Mouse (Mus musculus) hindbrain, embryonic 16.5 days (tissue): ENCODE measurements at regions not wholly inside any gene's neighbourhood (a gene's known extent, or its start where the extent isn't known, plus 50 kb on each side); places are given as distances from the start of the nearest gene placed in this dataset.

Experiments used
- ATAC-seq: fragments of 200-750 bp; cut with Nextera tagmentation; 2 replicates; pipeline ENCODE4 v1.8.0; 2017; ENCODE audit warnings: moderate TSS enrichment, moderate library complexity
- H3K27ac ChIP-seq: fragments of 300-500 bp; sonication (generic); 2 replicates; pipeline ENCODE4 v1.5.1; 2014; ENCODE audit warnings: low read depth, mild to moderate bottlenecking, control low read depth, low read length, moderate library complexity
- H3K27me3 ChIP-seq: fragments of 300-500 bp; sonication (generic); replicated peaks from 2 replicates; pipeline ENCODE4 v1.6.1; 2014; ENCODE audit warnings: low read length; ENCODE audit not compliant: control insufficient read depth, insufficient read depth
- H3K36me3 ChIP-seq: fragments of 300-500 bp; sonication (generic); 2 replicates; pipeline ENCODE4 v1.6.1; 2014; ENCODE audit warnings: mild to moderate bottlenecking, low read length, moderate library complexity, mixed read lengths; ENCODE audit not compliant: control insufficient read depth, insufficient read depth
- H3K4me1 ChIP-seq: fragments of 300-500 bp; sonication (generic); 2 replicates; pipeline ENCODE4 v1.6.1; 2014; ENCODE audit warnings: low read depth, low read length; ENCODE audit not compliant: control insufficient read depth, insufficient read depth
- H3K4me2 ChIP-seq: fragments of 300-500 bp; sonication (generic); 2 replicates; pipeline ENCODE4 v1.6.1; 2014; ENCODE audit warnings: mild to moderate bottlenecking, low read length, control low read depth, moderate library complexity
- H3K4me3 ChIP-seq: fragments of 300-500 bp; sonication (generic); 2 replicates; pipeline ENCODE4 v1.5.1; 2014; ENCODE audit warnings: mild to moderate bottlenecking, low read length, control low read depth, moderate library complexity
- H3K9ac ChIP-seq: fragments of 300-500 bp; sonication (generic); 2 replicates; pipeline ENCODE4 v1.6.1; 2014; ENCODE audit warnings: low read depth, mild to moderate bottlenecking, control low read depth, low read length, moderate library complexity
- H3K9me3 ChIP-seq: fragments of 300-500 bp; sonication (generic); 2 replicates; pipeline ENCODE4 v1.6.1; 2014; ENCODE audit warnings: mild to moderate bottlenecking, low read length, moderate library complexity; ENCODE audit not compliant: control insufficient read depth
- WGBS: fragments of 180-500 bp; shearing (Covaris S2); extraction: QIAGEN DNeasy Blood & Tissue Kit; methylation state at CpG from one replicate; pipeline ENCODE4 v1.1.7; 2014; 5-methylcytosine and 5-hydroxymethylcytosine counted together

DNA sequence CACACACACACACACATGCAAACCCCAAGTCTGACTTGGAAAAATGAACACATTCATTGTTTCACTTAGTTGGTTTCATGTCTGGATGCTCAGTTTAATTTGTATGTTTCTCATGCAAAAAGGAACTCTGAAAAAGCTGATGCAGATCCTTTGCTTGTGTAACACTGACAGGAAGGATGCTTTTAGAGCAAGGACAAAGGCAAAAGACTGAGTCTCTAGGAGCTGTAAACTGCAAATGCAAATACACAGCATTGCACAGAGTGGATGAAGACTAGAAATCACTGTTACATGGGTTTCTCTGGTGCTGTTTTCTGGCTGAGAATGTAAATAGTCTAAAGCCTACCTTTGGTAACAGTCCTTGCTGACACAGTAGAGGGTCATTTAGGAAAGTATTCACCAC lies 748.3 kb downstream of the Mettl4 start:
- Histone ChIP-seq H3K9ac (no peak overlapping the region), H3K9me3 (no peaks in the 10 kb centered on the region), H3K36me3 (no peaks in the 10 kb centered on the region), H3K4me3 (no peak overlapping the region), H3K4me2 (no peak overlapping the region), H3K4me1 (no peaks in the 10 kb centered on the region), H3K27ac (no peak overlapping the region), H3K27me3 (no peaks in the 10 kb centered on the region)
- no peak for ATAC-seq

DNA sequence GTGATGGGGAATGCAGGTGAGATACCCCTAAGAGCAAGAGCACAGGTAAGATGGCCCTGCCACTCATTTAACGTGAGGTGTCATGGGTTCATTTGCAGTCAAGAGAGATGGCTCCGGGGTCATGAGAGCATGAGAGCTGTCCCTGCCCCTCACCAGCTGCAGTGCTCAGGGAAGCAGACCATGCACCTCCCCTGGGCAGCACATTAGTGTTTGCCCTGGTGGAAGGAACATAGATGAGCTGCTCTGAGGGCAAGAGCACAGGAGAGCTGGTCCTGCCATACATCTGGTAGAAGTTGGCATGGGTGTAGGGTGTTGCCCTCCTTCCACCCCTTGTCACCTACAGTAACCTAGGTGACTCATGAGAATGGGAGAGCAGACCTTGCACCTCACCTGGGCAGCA lies 762.9 kb downstream of the Mettl4 start:
- H3K27ac ChIP-seq = no peak overlapping the region
- no peaks in the 10 kb centered on the region for H3K27me3 ChIP-seq
- WGBS = 89% methylated on average over 2 of the region's 2 CpGs
- H3K9me3 ChIP-seq = no peaks in the 10 kb centered on the region
- H3K4me2 ChIP-seq = no peak overlapping the region
- no peaks in the 10 kb centered on the region for H3K36me3 ChIP-seq
- no peak for ATAC-seq
- no peak overlapping the region for H3K9ac ChIP-seq
- H3K4me3 ChIP-seq = no peak overlapping the region
- H3K4me1 ChIP-seq = no peaks in the 10 kb centered on the region
